Mouse (Mus musculus) midbrain, embryonic 14.5 days (tissue): ENCODE measurements around the gene Hmx1. TPM values are rescaled to one million over a fixed set of nuclear protein-coding genes. Genes with fewer than 3 reads are reported as not detected.

Experiments
- ATAC-seq: fragments of 200-750 bp; cut with Nextera tagmentation; 2 replicates; pipeline ENCODE4 v1.8.0; 2017; ENCODE audit warnings: moderate number of reproducible peaks, moderate library complexity; ENCODE audit not compliant: low FRiP score, low TSS enrichment
- DNase-seq: peaks from one replicate; pipeline ENCODE4 v3.0.0-alpha.2; 2015
- H3K27ac ChIP-seq: fragments of 300-500 bp; sonication (generic); replicated peaks from 2 replicates; pipeline ENCODE4 v1.5.1; 2014; ENCODE audit warnings: mild to moderate bottlenecking, low read depth, low read length, moderate library complexity
- H3K27me3 ChIP-seq: fragments of 300-500 bp; sonication (generic); 2 replicates; pipeline ENCODE4 v1.6.1; 2014; ENCODE audit warnings: low read length, control low read depth, mixed read lengths; ENCODE audit not compliant: control insufficient read depth, insufficient read depth
- H3K36me3 ChIP-seq: fragments of 300-500 bp; sonication (generic); 2 replicates; pipeline ENCODE4 v1.6.1; 2014; ENCODE audit warnings: low read length, control low read depth; ENCODE audit not compliant: control insufficient read depth, insufficient read depth
- H3K4me1 ChIP-seq: fragments of 300-500 bp; sonication (generic); 2 replicates; pipeline ENCODE4 v1.6.1; 2014; ENCODE audit warnings: mild to moderate bottlenecking, antibody characterized with exemption, low read length, control low read depth; ENCODE audit not compliant: control insufficient read depth, insufficient read depth
- H3K4me2 ChIP-seq: fragments of 300-500 bp; sonication (generic); 2 replicates; pipeline ENCODE4 v1.6.1; 2014; ENCODE audit warnings: mild to moderate bottlenecking, low read length, moderate library complexity
- H3K4me3 ChIP-seq: fragments of 300-500 bp; sonication (generic); replicated peaks from 2 replicates; pipeline ENCODE4 v1.5.1; 2014; ENCODE audit warnings: low read depth, low read length
- H3K9ac ChIP-seq: fragments of 300-500 bp; sonication (generic); replicated peaks from 2 replicates; pipeline ENCODE4 v1.6.1; 2014; ENCODE audit warnings: mild to moderate bottlenecking, low read length, moderate library complexity
- H3K9me3 ChIP-seq: fragments of 300-500 bp; sonication (generic); 2 replicates; pipeline ENCODE4 v1.6.1; 2016; ENCODE audit warnings: low read length, control low read depth, mixed read lengths; ENCODE audit not compliant: control insufficient read depth
- WGBS: fragments of 180-500 bp; shearing (Covaris S2); extraction: QIAGEN DNeasy Blood & Tissue Kit; methylation state at CpG from one replicate; pipeline ENCODE4 v1.1.7; 2014; 5-methylcytosine and 5-hydroxymethylcytosine counted together
- polyA plus RNA-seq: library from polyadenylated mRNA; unstranded; fragments of >200 nt; fragmentation: Nextera tagmentation; extraction: Ambion mirVana; gene quantifications from 2 replicates; pipeline ENCODE4 v1.2.1, GENCODE M21; 2014

Hmx1 gene
- polyA plus RNA-seq, 1 experiment from 2014 or later = not detected

DNA sequence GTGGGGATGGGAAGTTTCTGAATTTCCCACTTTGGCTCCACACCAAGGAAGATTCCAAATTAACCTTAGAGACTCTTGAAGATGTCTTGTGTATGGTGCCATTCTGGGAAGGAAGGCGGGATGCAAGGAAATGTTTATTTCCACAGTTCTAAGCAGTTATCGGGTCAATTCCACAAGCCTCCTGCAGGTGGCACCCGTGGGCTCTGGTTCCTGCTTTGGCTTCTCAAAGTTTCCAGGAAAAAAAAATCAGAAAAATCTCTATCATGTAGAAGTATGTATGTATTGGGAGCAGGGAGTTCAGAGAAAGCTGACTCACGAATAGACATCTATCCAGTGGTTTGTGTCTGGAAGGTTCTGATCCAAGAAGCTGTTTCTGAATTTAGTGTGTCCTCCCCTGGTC, 9.1 kb upstream of the Hmx1 start:
- H3K4me2 ChIP-seq = no peak overlapping the region
- H3K9ac ChIP-seq = no peak overlapping the region
- ATAC-seq (no peak), DNase-seq (peak; percentile 88)
- no peaks in the 10 kb centered on the region for H3K36me3 ChIP-seq
- 0% methylated on average over 4 of the region's 4 CpGs for WGBS
- peaks cover 71% of the 10 kb centered on the region for H3K27me3 ChIP-seq
- H3K27ac ChIP-seq = no peak overlapping the region
- H3K4me3 ChIP-seq = no peak overlapping the region
- no peaks in the 10 kb centered on the region for H3K9me3 ChIP-seq
- no peaks in the 10 kb centered on the region for H3K4me1 ChIP-seq

DNA sequence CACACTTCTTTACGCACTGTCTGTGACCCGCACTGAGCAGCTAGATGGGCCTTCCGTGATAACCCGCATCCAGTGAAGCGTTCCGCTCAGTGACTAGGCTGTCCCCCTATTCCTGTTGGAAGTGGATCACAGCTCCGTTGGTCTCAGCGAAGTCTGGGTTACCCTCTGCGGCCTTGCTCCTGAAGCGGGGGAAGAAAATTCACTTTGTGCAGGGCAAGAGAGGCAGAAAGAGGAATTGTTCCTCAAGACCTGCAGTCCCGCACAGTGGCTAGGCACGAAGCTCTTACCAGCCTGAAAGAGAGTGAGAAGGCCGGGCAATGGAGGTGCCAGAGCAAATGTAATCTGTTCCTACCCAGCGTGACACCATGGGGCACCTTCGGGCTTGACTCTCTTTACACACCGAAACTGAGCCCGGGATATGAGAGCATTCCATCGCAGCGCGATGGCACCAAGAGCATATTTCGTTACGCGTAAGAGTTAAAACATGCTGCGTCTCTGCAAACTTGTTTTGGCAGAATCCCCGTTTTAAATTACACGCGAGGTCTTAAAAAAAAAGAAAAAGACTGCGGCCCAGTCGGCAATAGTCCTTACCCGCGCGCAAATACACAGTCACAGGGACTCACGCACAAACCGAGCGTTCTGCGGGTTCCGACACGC, 946 bp upstream of the Hmx1 start:
- peak overlapping the region; percentile 38 for H3K4me3 ChIP-seq
- WGBS = 1% methylated on average over 38 of the region's 38 CpGs
- no peak overlapping the region for H3K9ac ChIP-seq
- peaks cover 100% of the 10 kb centered on the region for H3K27me3 ChIP-seq
- no peaks in the 10 kb centered on the region for H3K9me3 ChIP-seq
- H3K4me2 ChIP-seq = peak overlapping the region; percentile 60
- H3K36me3 ChIP-seq = no peaks in the 10 kb centered on the region
- peaks cover 7% of the 10 kb centered on the region for H3K4me1 ChIP-seq
- H3K27ac ChIP-seq = no peak overlapping the region
- ATAC-seq = no peak
- DNase-seq = no peak

DNA sequence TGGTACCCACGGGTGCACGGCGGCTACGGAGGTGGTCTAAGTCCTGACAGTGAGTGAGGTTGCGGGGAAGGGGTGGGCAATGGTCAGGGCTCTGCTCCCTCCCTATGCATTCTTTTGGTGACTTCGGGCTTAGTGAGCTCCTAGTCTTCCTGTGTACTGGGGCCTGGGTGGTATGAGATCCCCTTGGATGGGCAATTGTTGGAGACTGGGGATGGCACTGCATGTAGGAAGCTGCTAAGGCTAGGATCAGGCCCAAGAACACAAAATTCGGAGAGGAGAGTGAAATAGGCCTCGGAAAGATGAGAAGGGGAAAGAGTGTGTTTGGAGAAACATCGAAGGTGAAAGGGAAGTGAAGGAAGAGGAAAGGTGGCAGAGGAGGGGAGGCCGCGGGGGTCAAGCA, 533 bp downstream of the Hmx1 start:
- H3K27ac ChIP-seq = no peak overlapping the region
- peak overlapping the region; percentile 38; the same call in 1 of the 2 replicates for H3K4me3 ChIP-seq
- 2% methylated on average over 11 of the region's 11 CpGs for WGBS
- H3K9me3 ChIP-seq = no peaks in the 10 kb centered on the region
- peaks cover 7% of the 10 kb centered on the region for H3K4me1 ChIP-seq
- no peaks in the 10 kb centered on the region for H3K36me3 ChIP-seq
- ATAC-seq (no peak), DNase-seq (no peak)
- peaks cover 100% of the 10 kb centered on the region for H3K27me3 ChIP-seq
- no peak overlapping the region for H3K9ac ChIP-seq
- no peak overlapping the region for H3K4me2 ChIP-seq

DNA sequence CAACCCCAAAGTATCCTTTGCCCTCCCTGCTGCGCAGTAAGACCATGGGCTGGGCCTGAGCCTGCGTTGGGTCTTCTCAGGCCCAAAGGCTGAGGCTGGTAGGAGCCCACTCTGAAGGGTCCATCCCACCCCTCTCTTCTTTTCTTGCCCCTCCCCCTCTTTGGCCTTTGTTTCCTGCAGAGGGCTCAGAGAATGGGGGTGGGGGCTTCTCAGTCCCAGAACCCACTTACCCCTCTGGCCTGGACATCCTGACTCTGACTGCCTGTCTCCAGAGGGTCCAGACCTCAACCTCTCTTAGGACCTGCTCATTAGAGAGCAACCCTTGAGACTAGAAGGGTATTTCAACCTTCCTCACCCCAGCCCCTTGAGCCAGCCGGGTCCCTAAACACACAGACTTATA, 1.0 kb downstream of the Hmx1 start:
- no peaks in the 10 kb centered on the region for H3K9me3 ChIP-seq
- H3K36me3 ChIP-seq = no peaks in the 10 kb centered on the region
- H3K27ac ChIP-seq = no peak overlapping the region
- 4% methylated on average over 3 of the region's 3 CpGs for WGBS
- H3K27me3 ChIP-seq = peaks cover 100% of the 10 kb centered on the region
- no peak overlapping the region for H3K4me2 ChIP-seq
- DNase-seq (no peak), ATAC-seq (no peak)
- H3K4me1 ChIP-seq = peaks cover 7% of the 10 kb centered on the region
- H3K9ac ChIP-seq = no peak overlapping the region
- no peak overlapping the region for H3K4me3 ChIP-seq

DNA sequence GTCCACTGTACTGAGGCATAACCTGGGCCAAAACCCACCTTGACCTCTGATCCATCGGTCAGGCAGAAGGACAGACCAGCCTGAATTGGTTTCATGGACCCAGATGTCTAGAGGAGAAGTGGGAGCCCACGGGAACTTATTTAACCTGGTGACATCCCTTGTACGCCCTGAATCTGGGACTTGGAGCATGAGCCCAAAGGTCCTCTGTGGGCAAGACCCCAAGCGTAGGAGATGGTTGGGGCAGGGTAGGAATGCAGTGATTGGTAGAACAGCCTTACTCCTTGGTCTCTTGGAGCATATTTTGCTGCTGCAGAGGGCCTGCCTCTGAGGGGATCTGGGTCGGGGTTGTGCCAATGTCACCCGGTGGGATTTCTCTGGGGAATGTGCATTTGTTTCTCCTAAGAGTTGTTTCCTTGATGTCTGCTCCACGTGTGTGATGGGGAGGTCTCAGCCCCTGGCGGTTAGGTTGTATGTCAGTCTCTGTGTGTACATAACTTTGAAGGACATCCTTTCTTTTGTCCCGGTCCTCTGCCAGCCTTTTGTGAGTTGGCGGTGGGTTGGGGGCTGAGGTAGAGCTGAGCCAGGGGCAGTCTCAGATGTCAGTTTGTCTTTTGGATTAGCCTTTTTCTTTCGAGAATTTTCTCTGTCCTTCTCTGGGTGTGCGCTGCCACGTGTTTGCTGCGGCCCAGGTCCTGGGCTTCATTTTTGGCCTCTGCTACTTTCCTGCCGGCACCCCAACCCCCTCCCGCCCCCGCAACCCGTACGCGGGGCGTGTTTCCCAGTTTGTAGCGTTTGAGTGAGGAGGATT, 2.1 kb downstream of the Hmx1 start:
- peaks cover 100% of the 10 kb centered on the region for H3K27me3 ChIP-seq
- WGBS = 2% methylated on average over 22 of the region's 22 CpGs
- no peaks in the 10 kb centered on the region for H3K36me3 ChIP-seq
- no peak overlapping the region for H3K4me3 ChIP-seq
- no peaks in the 10 kb centered on the region for H3K9me3 ChIP-seq
- DNase-seq (no peak), ATAC-seq (no peak)
- H3K4me1 ChIP-seq = peaks cover 7% of the 10 kb centered on the region
- H3K4me2 ChIP-seq = no peak overlapping the region
- no peak overlapping the region for H3K9ac ChIP-seq
- H3K27ac ChIP-seq = no peak overlapping the region

DNA sequence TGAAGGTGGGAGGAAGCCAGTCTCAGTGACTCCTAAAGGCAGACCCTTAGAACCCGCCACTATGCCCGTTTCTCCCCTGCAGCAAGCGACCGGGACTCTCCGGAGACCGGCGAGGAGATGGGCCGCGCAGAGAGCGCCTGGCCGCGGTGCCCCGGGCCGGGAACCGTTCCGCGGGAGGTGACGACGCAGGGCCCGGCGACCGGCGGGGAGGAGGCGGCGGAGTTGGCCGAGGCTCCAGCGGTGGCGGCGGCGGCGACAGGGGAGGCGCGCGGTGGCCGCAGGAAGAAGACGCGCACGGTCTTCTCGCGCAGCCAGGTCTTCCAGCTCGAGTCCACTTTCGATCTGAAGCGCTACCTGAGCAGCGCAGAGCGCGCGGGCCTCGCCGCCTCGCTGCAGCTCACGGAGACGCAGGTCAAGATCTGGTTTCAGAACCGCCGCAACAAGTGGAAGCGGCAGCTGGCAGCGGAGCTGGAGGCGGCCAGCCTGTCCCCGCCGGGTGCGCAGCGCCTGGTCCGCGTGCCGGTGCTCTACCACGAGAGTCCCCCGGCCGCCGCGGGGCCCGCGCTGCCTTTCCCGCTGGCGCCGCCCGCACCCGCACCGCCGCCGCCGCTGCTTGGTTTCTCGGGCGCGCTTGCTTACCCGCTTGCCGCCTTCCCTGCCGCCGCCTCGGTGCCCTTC, 2.9 kb downstream of the Hmx1 start:
- peak overlapping the region; percentile 7; the same call in 1 of the 2 replicates for H3K4me3 ChIP-seq
- peak overlapping the region; percentile 33 for H3K4me2 ChIP-seq
- DNase-seq = peak; percentile 39
- no peaks in the 10 kb centered on the region for H3K36me3 ChIP-seq
- no peak overlapping the region for H3K9ac ChIP-seq
- no peak overlapping the region for H3K27ac ChIP-seq
- H3K27me3 ChIP-seq = peaks cover 98% of the 10 kb centered on the region
- ATAC-seq = no peak
- H3K4me1 ChIP-seq = peaks cover 7% of the 10 kb centered on the region
- H3K9me3 ChIP-seq = no peaks in the 10 kb centered on the region
- WGBS = under 1% methylated on average over 71 of the region's 88 CpGs

DNA sequence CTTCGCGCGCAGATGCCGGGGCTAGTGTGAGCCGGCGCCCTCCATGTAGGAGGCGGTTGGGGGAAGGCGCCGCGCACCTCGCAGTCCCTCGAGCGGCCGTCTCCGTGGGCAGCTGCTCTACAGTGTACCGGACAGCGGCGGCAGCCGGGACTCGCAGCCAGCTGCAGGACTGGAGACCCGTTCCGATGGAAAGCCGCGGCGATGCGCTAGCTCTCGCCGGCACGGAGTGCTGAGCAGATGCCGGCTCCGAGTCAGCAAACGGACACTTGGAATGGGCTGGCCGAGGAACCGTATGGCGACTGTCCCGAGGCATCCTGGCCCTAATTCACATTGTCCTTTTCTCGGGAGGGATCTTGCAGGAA, 3.4 kb downstream of the Hmx1 start:
- under 1% methylated on average over 37 of the region's 37 CpGs for WGBS
- peaks cover 98% of the 10 kb centered on the region for H3K27me3 ChIP-seq
- peaks cover 7% of the 10 kb centered on the region for H3K4me1 ChIP-seq
- DNase-seq = peak; percentile 45
- no peak overlapping the region for H3K9ac ChIP-seq
- no peak overlapping the region for H3K27ac ChIP-seq
- H3K4me2 ChIP-seq = peak overlapping the region; percentile 33
- no peak overlapping the region for H3K4me3 ChIP-seq
- ATAC-seq = no peak
- H3K36me3 ChIP-seq = no peaks in the 10 kb centered on the region
- no peaks in the 10 kb centered on the region for H3K9me3 ChIP-seq

DNA sequence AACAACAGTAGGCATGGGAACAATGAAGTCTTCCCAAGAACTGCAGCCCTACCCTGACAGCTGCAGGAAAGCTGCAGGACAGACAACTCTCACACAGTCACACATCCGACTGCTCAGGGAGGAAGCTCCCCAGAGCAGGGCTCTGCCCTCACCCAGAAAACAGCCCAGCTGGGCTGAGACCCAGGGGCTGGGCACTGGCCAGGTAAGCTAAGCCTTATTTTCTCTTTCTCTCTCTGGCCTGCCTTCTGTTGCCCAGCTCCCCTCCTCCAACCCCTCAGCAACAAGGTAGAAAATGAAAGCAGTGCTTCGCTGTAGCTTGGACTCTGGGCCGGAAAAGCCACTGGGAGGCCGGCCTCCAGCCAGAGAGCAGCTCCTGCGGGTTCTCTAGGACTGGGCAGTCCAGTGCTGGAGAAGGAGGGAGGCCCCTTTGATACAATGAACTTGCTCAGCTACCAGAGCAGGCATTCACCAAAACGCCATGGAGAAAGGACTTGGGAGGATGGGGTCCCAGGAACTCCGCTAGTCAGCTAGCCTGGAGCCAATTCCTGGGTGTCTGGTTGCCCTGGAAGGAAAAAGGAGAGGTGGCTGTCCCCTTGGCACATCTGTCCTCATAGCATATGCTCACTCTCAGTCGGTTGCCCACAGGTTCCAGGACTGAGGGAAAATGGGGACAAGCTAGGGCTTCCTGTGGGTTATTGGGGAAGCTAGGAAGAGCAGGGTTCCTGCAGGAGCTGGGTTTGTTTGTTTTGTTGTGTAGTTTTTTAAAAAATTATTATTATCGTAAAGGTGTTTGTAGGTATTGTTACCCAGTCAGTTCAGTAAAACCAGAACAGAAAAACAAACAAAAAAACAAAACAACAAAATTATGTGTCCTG, 6.9 kb downstream of the Hmx1 start:
- DNase-seq = no peak
- Histone ChIP-seq H3K4me1 (no peaks in the 10 kb centered on the region), H3K27ac (no peak overlapping the region), H3K27me3 (peaks cover 96% of the 10 kb centered on the region), H3K9ac (no peak overlapping the region), H3K36me3 (no peaks in the 10 kb centered on the region), H3K4me3 (no peak overlapping the region), H3K4me2 (no peak overlapping the region), H3K9me3 (no peaks in the 10 kb centered on the region)
- WGBS = 3% methylated on average over 9 of the region's 9 CpGs
- ATAC-seq = no peak
